Mouse (Mus musculus): ENCODE results near the gene Cnga3. TPM values are rescaled to one million over a fixed set of nuclear protein-coding genes. Genes with fewer than 3 reads are reported as not detected.
A peak's percentile ranks its signal among the peaks of the same experiment; 100 is the strongest.

Gene Cnga3
- polyA plus RNA-seq, 1 experiment from 2014 or later, result 0.74 TPM

GRCm38 (mm10) chr1:37288181-37288935 is 74.1 kb downstream of the Cnga3 start:
- Histone ChIP-seq H3K4me1 (no peaks in the 10 kb centered on the region), H3K36me3 (no peaks in the 10 kb centered on the region), H3K9me3 (no peaks in the 10 kb centered on the region), H3K4me3 (replicated peaks) (no peak overlapping the region), H3K4me2 (no peak overlapping the region), H3K27me3 (replicated peaks) (no peaks in the 10 kb centered on the region), H3K27ac (no peak overlapping the region), H3K9ac (no peak overlapping the region)
- 61% methylated on average over 11 of the region's 11 CpGs for WGBS
- no peak for ATAC-seq (ENCODE audit: insufficient read depth, low FRiP score, low read depth)

- Histone ChIP-seq H3K36me3 (no peaks in the 10 kb centered on the region), H3K4me3 (replicated peaks) (no peak overlapping the region), H3K27ac (no peak overlapping the region), H3K9me3 (no peaks in the 10 kb centered on the region), H3K4me2 (no peak overlapping the region), H3K27me3 (replicated peaks) (no peaks in the 10 kb centered on the region), H3K4me1 (no peaks in the 10 kb centered on the region), H3K9ac (no peak overlapping the region)
- WGBS, result 71% methylated on average over 7 of the region's 7 CpGs
- no peak for ATAC-seq (ENCODE audit: insufficient read depth, low FRiP score, low read depth)
Observed at GRCm38 (mm10) chr1:37288941-37289340, 74.7 kb downstream of the Cnga3 start.

GRCm38 (mm10) chr1:37296414-37296813 is 82.2 kb downstream of the Cnga3 start:
- 53% methylated on average over 1 of the region's 1 CpGs for WGBS
- H3K4me3 ChIP-seq (replicated peaks), result no peak overlapping the region

GRCm38 (mm10) chr1:37298904-37299303 is 84.7 kb downstream of the Cnga3 start:
- 60% methylated on average over 2 of the region's 2 CpGs for WGBS
- no peak overlapping the region for H3K4me3 ChIP-seq (replicated peaks)
- H3K9ac ChIP-seq, result no peak overlapping the region
- 0 out of 2 replicates have a peak, but pooled peaks cover 7% of the 10 kb centered on the region for H3K4me1 ChIP-seq
- no peak overlapping the region for H3K27ac ChIP-seq
- no peaks in the 10 kb centered on the region for H3K9me3 ChIP-seq
- no peak overlapping the region for H3K4me2 ChIP-seq
- H3K27me3 ChIP-seq (replicated peaks), result no peaks in the 10 kb centered on the region
- no peak for ATAC-seq (ENCODE audit: insufficient read depth, low FRiP score, low read depth)
- no peaks in the 10 kb centered on the region for H3K36me3 ChIP-seq

More at GRCm38 (mm10) chr1:37296414-37296813, 82.2 kb downstream of the Cnga3 start:
- Histone ChIP-seq H3K4me1 (0 out of 2 replicates have a peak, but pooled peaks cover 4% of the 10 kb centered on the region), H3K9ac (no peak overlapping the region), H3K9me3 (no peaks in the 10 kb centered on the region), H3K4me2 (no peak overlapping the region), H3K27me3 (replicated peaks) (no peaks in the 10 kb centered on the region), H3K27ac (no peak overlapping the region), H3K36me3 (no peaks in the 10 kb centered on the region)
- ATAC-seq (ENCODE audit: insufficient read depth, low FRiP score, low read depth), result no peak

GRCm38 (mm10) chr1:37299540-37300491 is 85.6 kb downstream of the Cnga3 start, which contains the start of gene Inpp4a:
Gene Inpp4a (plus strand): TSS chr1:37299865.
- H3K4me2 ChIP-seq, result peak within 1 kb of the TSS; percentile 87
- H3K27ac ChIP-seq, result peak within 1 kb of the TSS; percentile 19
- H3K4me1 ChIP-seq, result 0 out of 2 replicates have a peak, but pooled peaks cover 7% of the 10 kb centered on the region
- H3K4me3 ChIP-seq (replicated peaks), result peak within 1 kb of the TSS; percentile 74
- no peaks in the 10 kb centered on the region for H3K27me3 ChIP-seq (replicated peaks)
- under 1% methylated on average over 77 of the region's 77 CpGs for WGBS
- peak; percentile 90 for ATAC-seq (ENCODE audit: insufficient read depth, low FRiP score, low read depth)
- H3K9ac ChIP-seq, result peak within 1 kb of the TSS; percentile 76
- no peaks in the 10 kb centered on the region for H3K9me3 ChIP-seq
- H3K36me3 ChIP-seq, result no peaks in the 10 kb centered on the region

GRCm38 (mm10) chr1:37300650-37301049 is 86.4 kb downstream of the Cnga3 start:
- no peak for ATAC-seq (ENCODE audit: insufficient read depth, low FRiP score, low read depth)
- Histone ChIP-seq H3K27ac (no peak overlapping the region), H3K9me3 (no peaks in the 10 kb centered on the region), H3K4me1 (0 out of 2 replicates have a peak, but pooled peaks cover 7% of the 10 kb centered on the region), H3K27me3 (replicated peaks) (no peaks in the 10 kb centered on the region), H3K4me3 (replicated peaks) (peak overlapping the region; percentile 74), H3K36me3 (no peaks in the 10 kb centered on the region), H3K9ac (peak overlapping the region; percentile 76; the same call in 1 of the 2 replicates), H3K4me2 (peak overlapping the region; percentile 87)
- WGBS, result 39% methylated on average over 5 of the region's 5 CpGs

GRCm38 (mm10) chr1:37302801-37303200 is 88.6 kb downstream of the Cnga3 start:
- Histone ChIP-seq H3K9ac (no peak overlapping the region), H3K36me3 (no peaks in the 10 kb centered on the region), H3K4me2 (no peak overlapping the region), H3K9me3 (no peaks in the 10 kb centered on the region), H3K4me3 (replicated peaks) (no peak overlapping the region), H3K27me3 (replicated peaks) (no peaks in the 10 kb centered on the region), H3K27ac (no peak overlapping the region), H3K4me1 (0 out of 2 replicates have a peak, but pooled peaks cover 7% of the 10 kb centered on the region)
- no peak for ATAC-seq (ENCODE audit: insufficient read depth, low FRiP score, low read depth)
- WGBS, result 69% methylated on average over 3 of the region's 3 CpGs

GRCm38 (mm10) chr1:37305691-37306287 is 91.6 kb downstream of the Cnga3 start:
- no peak overlapping the region for H3K4me3 ChIP-seq (replicated peaks)
- H3K27me3 ChIP-seq (replicated peaks), result no peaks in the 10 kb centered on the region
- no peak overlapping the region for H3K9ac ChIP-seq
- ATAC-seq (ENCODE audit: insufficient read depth, low FRiP score, low read depth), result no peak
- 0 out of 2 replicates have a peak, but pooled peaks cover 3% of the 10 kb centered on the region for H3K4me1 ChIP-seq
- H3K9me3 ChIP-seq, result no peaks in the 10 kb centered on the region
- no peaks in the 10 kb centered on the region for H3K36me3 ChIP-seq
- no peak overlapping the region for H3K4me2 ChIP-seq
- 47% methylated on average over 9 of the region's 9 CpGs for WGBS
- H3K27ac ChIP-seq, result no peak overlapping the region

- Histone ChIP-seq H3K4me3 (replicated peaks) (no peak overlapping the region), H3K4me2 (no peak overlapping the region), H3K9me3 (no peaks in the 10 kb centered on the region), H3K4me1 (no peaks in the 10 kb centered on the region), H3K27me3 (replicated peaks) (no peaks in the 10 kb centered on the region), H3K27ac (no peak overlapping the region), H3K9ac (no peak overlapping the region), H3K36me3 (no peaks in the 10 kb centered on the region)
- no peak for ATAC-seq (ENCODE audit: insufficient read depth, low FRiP score, low read depth)
- 93% methylated on average over 2 of the region's 2 CpGs for WGBS
Observed at GRCm38 (mm10) chr1:37307586-37307985, 93.4 kb downstream of the Cnga3 start.

- H3K4me3 ChIP-seq (replicated peaks), result no peak overlapping the region
- no peak overlapping the region for H3K4me2 ChIP-seq
- no peak overlapping the region for H3K27ac ChIP-seq
- WGBS, result 77% methylated on average over 8 of the region's 8 CpGs
- H3K9ac ChIP-seq, result no peak overlapping the region
- no peaks in the 10 kb centered on the region for H3K4me1 ChIP-seq
- no peak for ATAC-seq (ENCODE audit: insufficient read depth, low FRiP score, low read depth)
- no peaks in the 10 kb centered on the region for H3K36me3 ChIP-seq
- no peaks in the 10 kb centered on the region for H3K27me3 ChIP-seq (replicated peaks)
- H3K9me3 ChIP-seq, result no peaks in the 10 kb centered on the region
Observed at GRCm38 (mm10) chr1:37308021-37308742, 93.9 kb downstream of the Cnga3 start.

- 62% methylated on average over 3 of the region's 3 CpGs for WGBS
Observed at GRCm38 (mm10) chr1:37308743-37309100, 94.5 kb downstream of the Cnga3 start.

More at GRCm38 (mm10) chr1:37308743-37309100, 94.5 kb downstream of the Cnga3 start:
- no peaks in the 10 kb centered on the region for H3K9me3 ChIP-seq
- no peak overlapping the region for H3K4me3 ChIP-seq (replicated peaks)
- no peaks in the 10 kb centered on the region for H3K4me1 ChIP-seq
- H3K4me2 ChIP-seq, result no peak overlapping the region
- H3K9ac ChIP-seq, result no peak overlapping the region
- H3K27ac ChIP-seq, result no peak overlapping the region
- no peaks in the 10 kb centered on the region for H3K27me3 ChIP-seq (replicated peaks)
- ATAC-seq (ENCODE audit: insufficient read depth, low FRiP score, low read depth), result no peak
- H3K36me3 ChIP-seq, result no peaks in the 10 kb centered on the region

Measured in stomach, embryonic 15.5 days (tissue).